Mouse (Mus musculus) layer of hippocampus, postnatal 36 days (tissue): ENCODE results near the gene Pot1a. TPM values are rescaled to one million over a fixed set of nuclear protein-coding genes. Genes with fewer than 3 reads are reported as not detected.
A peak's percentile ranks its signal among the peaks of the same experiment; 100 is the strongest.

Experiments used
- DNase-seq, 2 experiments: peaks; one replicate each; pipeline ENCODE4 v3.0.0; 2022
- total RNA-seq, 2 experiments: library from RNA; stranded (reverse); gene quantifications; 2 replicates each; pipeline ENCODE4 v1.2.3; 2021

Pot1a gene
- total RNA-seq, result 10 to 100 TPM; 17.4 to 19.3 TPM

GRCm38 (mm10) chr6:25808806-25809495 is at the start of gene Pot1a:
Gene Pot1a (minus strand): TSS chr6:25809246.
- peak; percentile 94 to 95 for DNase-seq

GRCm38 (mm10) chr6:25836261-25836660 is 27.2 kb upstream of the Pot1a start:
- no peak for DNase-seq

- DNase-seq, result no peak
These were observed 3.0 kb downstream of the Pot1a start for GRCm38 (mm10) chr6:25806021-25806420.

GRCm38 (mm10) chr6:25802269-25802668 is 6.8 kb downstream of the Pot1a start:
- DNase-seq, result no peak

- DNase-seq, result no peak
These were observed 7.8 kb downstream of the Pot1a start for GRCm38 (mm10) chr6:25801230-25801629.

GRCm38 (mm10) chr6:25768238-25768637 is 40.8 kb downstream of the Pot1a start:
- DNase-seq, result no peak

- no peak for DNase-seq
These were observed 41.5 kb downstream of the Pot1a start for GRCm38 (mm10) chr6:25767552-25767951.

GRCm38 (mm10) chr6:25767073-25767472 is 42.0 kb downstream of the Pot1a start:
- peak; percentile 6 to 16 for DNase-seq

- no peak for DNase-seq
These were observed 42.8 kb downstream of the Pot1a start for GRCm38 (mm10) chr6:25766283-25766682.

GRCm38 (mm10) chr6:25752651-25753050 is 56.4 kb downstream of the Pot1a start:
- DNase-seq, result no peak

- no peak for DNase-seq
These were observed 72.5 kb downstream of the Pot1a start for GRCm38 (mm10) chr6:25736533-25736932.

GRCm38 (mm10) chr6:25726560-25726959 is 82.5 kb downstream of the Pot1a start:
- no peak for DNase-seq

- DNase-seq, result no peak
These were observed 98.4 kb downstream of the Pot1a start for GRCm38 (mm10) chr6:25710601-25711000.

GRCm38 (mm10) chr6:25709250-25709895 is 99.7 kb downstream of the Pot1a start:
- peak; percentile 62 to 68 for DNase-seq

- no peak for DNase-seq
These were observed 109.1 kb downstream of the Pot1a start for GRCm38 (mm10) chr6:25699956-25700355.

Other genes starting within 250 kb of the Pot1a start
- 10 to 100 TPM; 38.8 to 39.1 TPM for gene Gpr37, start 118.5 kb downstream of the Pot1a start, total RNA-seq